Mouse (Mus musculus) heart, embryonic 15.5 days (tissue): ENCODE measurements around the gene Zfyve28. TPM values are rescaled to one million over a fixed set of nuclear protein-coding genes. Genes with fewer than 3 reads are reported as not detected.

Experiments used
- ATAC-seq: fragments of 200-750 bp; cut with Nextera tagmentation; replicated peaks from 2 replicates; pipeline ENCODE4 v1.8.0; 2017; ENCODE audit warnings: low read depth, moderate TSS enrichment; ENCODE audit not compliant: insufficient number of reproducible peaks, insufficient read depth, low FRiP score
- H3K27ac ChIP-seq: fragments of 300-500 bp; sonication (generic); 2 replicates; pipeline ENCODE4 v1.5.1; 2015; ENCODE audit warnings: mild to moderate bottlenecking, inconsistent platforms
- H3K27me3 ChIP-seq: fragments of 300-500 bp; sonication (generic); 2 replicates; pipeline ENCODE4 v1.6.1; 2015; ENCODE audit warnings: inconsistent platforms
- H3K36me3 ChIP-seq: fragments of 300-500 bp; sonication (generic); 2 replicates; pipeline ENCODE4 v1.6.1; 2015; ENCODE audit warnings: mild to moderate bottlenecking, inconsistent platforms
- H3K4me1 ChIP-seq: fragments of 300-500 bp; sonication (generic); replicated peaks from 2 replicates; pipeline ENCODE4 v1.6.1; 2015; ENCODE audit warnings: inconsistent platforms
- H3K4me2 ChIP-seq: fragments of 300-500 bp; sonication (generic); 2 replicates; pipeline ENCODE4 v1.6.1; 2015; ENCODE audit warnings: inconsistent platforms, mild to moderate bottlenecking, moderate library complexity
- H3K4me3 ChIP-seq: fragments of 300-500 bp; sonication (generic); 2 replicates; pipeline ENCODE4 v1.5.1; 2015; ENCODE audit warnings: mild to moderate bottlenecking, inconsistent platforms
- H3K9ac ChIP-seq: fragments of 300-500 bp; sonication (generic); 2 replicates; pipeline ENCODE4 v1.6.1; 2015; ENCODE audit warnings: mild to moderate bottlenecking, inconsistent platforms
- H3K9me3 ChIP-seq: fragments of 300-500 bp; sonication (generic); replicated peaks from 2 replicates; pipeline ENCODE4 v1.6.1; 2016; ENCODE audit warnings: inconsistent platforms
- WGBS: fragments of 180-500 bp; shearing (Covaris S2); methylation state at CpG from one replicate; pipeline ENCODE4 v1.1.7; 2015; ENCODE audit warnings: mixed read lengths; 5-methylcytosine and 5-hydroxymethylcytosine counted together
- polyA plus RNA-seq: library from polyadenylated mRNA; unstranded; fragments of >200 nt; fragmentation: Nextera tagmentation; extraction: Ambion mirVana; gene quantifications from 2 replicates; pipeline ENCODE4 v1.2.1, GENCODE M21; 2015

Gene Zfyve28
- polyA plus RNA-seq, 1 experiment from 2014 or later: 0.23 TPM

- Histone ChIP-seq H3K4me1 (peaks cover 25% of the 10 kb centered on the region), H3K9ac (no peak overlapping the region), H3K9me3 (no peaks in the 10 kb centered on the region), H3K4me3 (peak overlapping the region; percentile 65), H3K27me3 (peaks cover 59% of the 10 kb centered on the region), H3K4me2 (peak overlapping the region; percentile 96), H3K27ac (no peak overlapping the region), H3K36me3 (no peaks in the 10 kb centered on the region)
- 6% methylated on average over 11 of the region's 11 CpGs for WGBS
- ATAC-seq: no peak
Measured at GRCm38 (mm10) chr5:34286516-34286915, 1.7 kb downstream of the Zfyve28 start.

- H3K4me1 ChIP-seq: peaks cover 33% of the 10 kb centered on the region
- no peak overlapping the region for H3K4me2 ChIP-seq
- no peaks in the 10 kb centered on the region for H3K9me3 ChIP-seq
- no peak for ATAC-seq
- H3K27me3 ChIP-seq: peaks cover 51% of the 10 kb centered on the region
- no peak overlapping the region for H3K27ac ChIP-seq
- H3K9ac ChIP-seq: no peak overlapping the region
- WGBS: 84% methylated on average over 2 of the region's 2 CpGs
- no peaks in the 10 kb centered on the region for H3K36me3 ChIP-seq
- H3K4me3 ChIP-seq: no peak overlapping the region
Measured at GRCm38 (mm10) chr5:34285285-34285684, 3.0 kb downstream of the Zfyve28 start.

- Histone ChIP-seq H3K9ac (no peak overlapping the region), H3K27ac (no peak overlapping the region), H3K9me3 (no peaks in the 10 kb centered on the region), H3K4me1 (peaks cover 33% of the 10 kb centered on the region), H3K4me2 (no peak overlapping the region), H3K27me3 (peaks cover 43% of the 10 kb centered on the region), H3K4me3 (no peak overlapping the region), H3K36me3 (no peaks in the 10 kb centered on the region)
- 54% methylated on average over 3 of the region's 3 CpGs for WGBS
- ATAC-seq: no peak
Measured at GRCm38 (mm10) chr5:34284156-34284750, 4.0 kb downstream of the Zfyve28 start.

DNA sequence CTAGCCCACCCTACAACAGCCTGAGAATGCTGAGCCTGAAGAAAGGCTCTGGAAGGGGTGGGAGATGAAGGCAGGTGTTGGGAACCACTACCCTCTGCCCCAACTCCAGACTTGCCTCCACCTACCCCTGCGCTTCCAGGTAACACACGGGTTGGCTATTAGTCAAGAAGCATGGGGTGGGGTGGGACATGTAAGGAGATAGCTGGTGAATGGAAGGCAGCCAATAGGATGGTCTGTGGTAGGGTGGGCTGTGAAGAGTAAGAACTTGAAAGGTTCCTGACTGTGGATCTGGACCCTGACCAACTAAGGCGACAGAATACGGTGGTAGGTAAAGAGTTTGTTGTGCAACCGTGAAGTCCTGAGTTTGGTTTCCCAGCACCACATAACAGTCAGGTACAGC lies 4.9 kb downstream of the Zfyve28 start:
- H3K4me2 ChIP-seq: no peak overlapping the region
- no peaks in the 10 kb centered on the region for H3K9me3 ChIP-seq
- H3K36me3 ChIP-seq: no peaks in the 10 kb centered on the region
- no peak overlapping the region for H3K9ac ChIP-seq
- 84% methylated on average over 5 of the region's 5 CpGs for WGBS
- peaks cover 30% of the 10 kb centered on the region for H3K4me1 ChIP-seq
- peaks cover 35% of the 10 kb centered on the region for H3K27me3 ChIP-seq
- ATAC-seq: no peak
- H3K4me3 ChIP-seq: no peak overlapping the region
- H3K27ac ChIP-seq: no peak overlapping the region

DNA sequence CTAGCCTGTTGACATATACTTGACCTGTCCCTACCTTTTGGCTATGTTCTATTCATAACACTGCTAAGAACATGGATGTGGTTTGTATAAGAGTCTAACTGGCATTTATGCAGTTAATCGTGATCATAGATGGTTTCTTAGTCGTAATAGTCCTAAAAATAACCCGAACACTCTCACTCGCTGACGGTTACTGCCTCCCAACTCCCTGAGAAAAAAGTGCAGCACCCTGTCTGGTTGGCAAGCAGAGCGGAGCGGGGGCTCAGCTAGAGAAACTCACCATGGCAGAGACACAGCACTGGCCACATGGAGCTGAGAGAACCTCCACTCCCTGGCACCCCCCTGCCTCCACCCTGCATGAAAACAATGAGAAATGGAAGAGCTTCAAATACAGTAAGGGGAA lies 7.3 kb downstream of the Zfyve28 start:
- H3K4me2 ChIP-seq: 0 out of 2 replicates have a peak overlapping the region, but pooled peaks have one; percentile 21
- H3K9me3 ChIP-seq: no peaks in the 10 kb centered on the region
- peaks cover 11% of the 10 kb centered on the region for H3K4me1 ChIP-seq
- peaks cover 11% of the 10 kb centered on the region for H3K27me3 ChIP-seq
- H3K36me3 ChIP-seq: no peaks in the 10 kb centered on the region
- H3K4me3 ChIP-seq: no peak overlapping the region
- ATAC-seq: no peak
- WGBS: 26% methylated on average over 7 of the region's 7 CpGs
- H3K27ac ChIP-seq: no peak overlapping the region
- no peak overlapping the region for H3K9ac ChIP-seq

- Histone ChIP-seq H3K27ac (no peak overlapping the region), H3K4me3 (no peak overlapping the region), H3K4me1 (peaks cover 11% of the 10 kb centered on the region), H3K9ac (no peak overlapping the region), H3K27me3 (no peaks in the 10 kb centered on the region), H3K36me3 (no peaks in the 10 kb centered on the region), H3K9me3 (no peaks in the 10 kb centered on the region), H3K4me2 (no peak overlapping the region)
- no peak for ATAC-seq
- WGBS: 80% methylated on average over 9 of the region's 9 CpGs
Measured at GRCm38 (mm10) chr5:34279214-34279613, 9.0 kb downstream of the Zfyve28 start.

DNA sequence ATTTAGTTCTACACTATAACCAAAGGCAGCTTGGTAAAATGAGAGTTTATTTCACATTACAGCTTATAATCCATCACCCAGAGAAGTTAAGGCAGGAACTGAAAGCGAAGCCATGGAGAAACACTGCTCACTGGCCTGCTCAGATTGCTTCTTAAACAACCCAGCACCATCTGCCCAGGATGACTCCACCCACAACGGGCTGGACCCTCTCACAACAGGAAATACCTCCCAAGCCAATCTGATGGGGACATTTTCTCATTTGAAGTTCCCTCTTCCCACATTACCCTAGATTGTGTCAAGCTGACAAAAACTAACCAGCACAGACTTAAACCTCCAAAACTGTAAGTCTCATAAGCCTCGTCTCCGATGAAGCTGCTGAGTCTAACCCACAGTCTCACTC lies 10.2 kb downstream of the Zfyve28 start:
- Histone ChIP-seq H3K36me3 (no peaks in the 10 kb centered on the region), H3K27ac (no peak overlapping the region), H3K27me3 (no peaks in the 10 kb centered on the region), H3K9ac (no peak overlapping the region), H3K9me3 (no peaks in the 10 kb centered on the region), H3K4me1 (peaks cover 11% of the 10 kb centered on the region), H3K4me2 (no peak overlapping the region), H3K4me3 (no peak overlapping the region)
- 69% methylated on average over 4 of the region's 4 CpGs for WGBS
- ATAC-seq: no peak

DNA sequence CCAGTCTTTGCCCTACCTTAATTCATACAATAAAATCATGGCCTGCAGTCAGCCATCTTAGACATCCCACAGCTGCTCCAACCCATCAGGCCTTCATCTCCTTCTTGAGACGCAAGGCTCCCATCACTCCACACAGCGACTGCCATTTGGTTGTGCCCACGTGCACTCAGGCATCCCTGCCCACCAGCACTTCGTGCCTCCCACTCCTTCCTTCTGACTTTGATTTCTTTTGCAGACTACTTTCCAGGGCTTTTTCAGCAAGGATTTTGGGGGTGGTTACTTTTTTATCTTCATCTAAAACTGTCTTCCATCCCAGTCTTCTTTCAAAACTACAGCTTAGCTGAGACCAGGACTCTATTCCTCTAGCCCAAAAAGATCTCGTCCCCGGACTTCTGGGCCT lies 11.5 kb downstream of the Zfyve28 start:
- no peak overlapping the region for H3K4me2 ChIP-seq
- no peak for ATAC-seq
- WGBS: 71% methylated on average over 6 of the region's 6 CpGs
- H3K36me3 ChIP-seq: no peaks in the 10 kb centered on the region
- H3K9me3 ChIP-seq: no peaks in the 10 kb centered on the region
- H3K27ac ChIP-seq: no peak overlapping the region
- H3K4me1 ChIP-seq: peaks cover 11% of the 10 kb centered on the region
- H3K4me3 ChIP-seq: no peak overlapping the region
- H3K9ac ChIP-seq: no peak overlapping the region
- H3K27me3 ChIP-seq: no peaks in the 10 kb centered on the region

GRCm38 (mm10) chr5:34276191-34276590 lies 12.1 kb downstream of the Zfyve28 start:
- H3K36me3 ChIP-seq: no peaks in the 10 kb centered on the region
- no peak overlapping the region for H3K4me3 ChIP-seq
- 61% methylated on average over 7 of the region's 7 CpGs for WGBS
- H3K27me3 ChIP-seq: no peaks in the 10 kb centered on the region
- H3K4me1 ChIP-seq: peaks cover 7% of the 10 kb centered on the region
- H3K9ac ChIP-seq: no peak overlapping the region
- no peak for ATAC-seq
- H3K4me2 ChIP-seq: no peak overlapping the region
- H3K9me3 ChIP-seq: no peaks in the 10 kb centered on the region
- no peak overlapping the region for H3K27ac ChIP-seq

DNA sequence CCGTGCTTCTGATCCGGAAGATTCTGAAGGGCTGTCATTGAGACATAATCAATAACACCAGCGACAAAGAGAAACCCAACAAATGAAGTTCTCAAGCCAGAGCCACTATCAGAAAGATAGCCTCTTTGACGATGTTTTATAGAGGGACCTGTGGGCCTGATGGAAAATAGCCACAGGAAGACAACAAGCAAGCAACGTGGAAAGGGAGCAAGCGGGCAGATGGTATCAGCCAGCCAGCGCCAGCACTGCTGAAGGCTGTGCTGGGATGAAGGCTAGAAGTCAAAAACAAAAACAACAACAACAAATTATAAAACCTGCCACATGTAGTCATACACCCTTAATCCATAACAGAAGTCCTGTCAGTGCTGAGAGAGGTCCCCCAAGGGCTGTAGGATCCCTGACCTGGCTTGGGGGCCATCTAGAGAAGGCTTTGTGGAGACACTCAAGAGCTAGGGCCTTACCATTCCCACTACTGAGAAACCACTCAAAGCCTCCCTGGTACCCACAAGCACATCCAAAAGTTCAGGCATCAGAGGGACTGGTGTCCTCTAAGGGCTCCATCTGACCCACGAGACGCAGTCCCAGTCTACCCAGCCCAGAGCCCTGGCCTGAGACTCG lies 13.5 kb downstream of the Zfyve28 start:
- WGBS: 85% methylated on average over 10 of the region's 10 CpGs
- Histone ChIP-seq H3K27me3 (no peaks in the 10 kb centered on the region), H3K9ac (no peak overlapping the region), H3K4me1 (peaks cover 3% of the 10 kb centered on the region; the same call in 1 of the 2 replicates), H3K36me3 (no peaks in the 10 kb centered on the region), H3K4me3 (no peak overlapping the region), H3K9me3 (no peaks in the 10 kb centered on the region), H3K27ac (no peak overlapping the region), H3K4me2 (no peak overlapping the region)
- ATAC-seq: no peak

DNA sequence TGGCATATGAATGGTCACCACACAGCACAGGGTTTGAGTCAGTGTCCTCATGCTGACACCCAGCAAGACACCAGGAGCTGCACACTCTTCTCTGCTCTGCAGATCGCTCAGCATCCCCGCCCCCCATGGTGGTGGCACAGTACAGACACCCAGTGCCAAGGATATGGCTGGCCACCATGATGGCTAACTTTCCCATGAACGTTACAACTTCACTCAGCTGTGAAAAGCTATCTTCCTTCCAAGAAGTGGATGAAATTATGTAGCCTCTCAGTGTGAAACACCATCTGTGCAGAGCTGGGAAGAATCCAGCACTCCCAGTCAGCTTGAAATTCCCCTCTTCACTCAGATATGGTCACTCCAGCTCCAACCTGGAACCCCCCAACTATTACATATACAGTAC lies 14.0 kb downstream of the Zfyve28 start:
- Histone ChIP-seq H3K27ac (no peak overlapping the region), H3K4me2 (no peak overlapping the region), H3K4me3 (no peak overlapping the region), H3K9ac (no peak overlapping the region), H3K9me3 (no peaks in the 10 kb centered on the region), H3K4me1 (peaks cover 6% of the 10 kb centered on the region; the same call in 1 of the 2 replicates), H3K27me3 (no peaks in the 10 kb centered on the region), H3K36me3 (no peaks in the 10 kb centered on the region)
- ATAC-seq: no peak
- WGBS: 73% methylated on average over 3 of the region's 3 CpGs

GRCm38 (mm10) chr5:34273251-34273681 lies 15.0 kb downstream of the Zfyve28 start:
- H3K4me1 ChIP-seq: peaks cover 6% of the 10 kb centered on the region; the same call in 1 of the 2 replicates
- H3K27me3 ChIP-seq: no peaks in the 10 kb centered on the region
- H3K9me3 ChIP-seq: no peaks in the 10 kb centered on the region
- no peak overlapping the region for H3K9ac ChIP-seq
- H3K4me3 ChIP-seq: no peak overlapping the region
- H3K27ac ChIP-seq: no peak overlapping the region
- no peaks in the 10 kb centered on the region for H3K36me3 ChIP-seq
- no peak for ATAC-seq
- WGBS: 67% methylated on average over 5 of the region's 5 CpGs
- H3K4me2 ChIP-seq: no peak overlapping the region
